Mouse (Mus musculus): ENCODE results near the gene Olfr1080. TPM values are rescaled to one million over a fixed set of nuclear protein-coding genes. Genes with fewer than 3 reads are reported as not detected.

Gene Olfr1080
- not detected in 2 replicates for polyA plus RNA-seq (2012; ENCODE audit: low replicate concordance)

DNA sequence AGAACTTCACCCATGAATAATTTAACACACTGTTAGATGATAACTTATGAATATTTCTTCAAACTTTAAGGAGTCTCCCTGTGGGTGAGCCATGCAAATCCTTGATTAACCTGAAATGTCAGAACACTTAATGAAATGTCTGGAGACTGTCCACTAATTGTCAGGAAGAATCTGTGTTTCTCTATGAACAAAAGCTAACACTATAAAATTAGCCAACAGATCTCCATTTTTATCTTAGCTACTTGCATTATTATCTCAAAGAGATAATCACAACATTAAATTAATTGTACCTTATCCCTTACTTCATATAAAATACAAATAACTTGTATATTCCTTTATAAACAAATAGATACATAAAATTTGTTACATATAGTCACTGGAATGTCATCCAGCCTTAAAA, at the start of gene Olfr1080:
TSS of gene Olfr1080 (minus strand) at position 101 of the 400 bp plus-strand sequence.

DNA sequence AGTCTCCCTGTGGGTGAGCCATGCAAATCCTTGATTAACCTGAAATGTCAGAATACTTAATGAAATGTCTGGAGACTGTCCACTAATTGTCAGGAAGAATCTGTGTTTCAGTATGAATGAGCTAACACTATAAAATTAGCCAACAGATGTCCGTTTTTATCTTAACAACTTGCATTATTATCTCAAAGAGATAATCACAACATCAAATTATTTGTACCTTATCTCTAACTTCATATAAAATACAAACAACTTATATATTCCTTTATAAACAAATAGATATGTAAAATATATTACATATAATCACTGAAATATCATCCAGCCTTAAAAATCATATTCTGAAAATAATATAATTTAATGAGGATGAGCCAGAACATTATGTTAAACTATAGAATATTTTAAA, 40.8 kb upstream of the Olfr1080 start, which contains the start of gene Olfr1082:
TSS of gene Olfr1082 (minus strand) at position 101 of the 400 bp plus-strand sequence.

DNA sequence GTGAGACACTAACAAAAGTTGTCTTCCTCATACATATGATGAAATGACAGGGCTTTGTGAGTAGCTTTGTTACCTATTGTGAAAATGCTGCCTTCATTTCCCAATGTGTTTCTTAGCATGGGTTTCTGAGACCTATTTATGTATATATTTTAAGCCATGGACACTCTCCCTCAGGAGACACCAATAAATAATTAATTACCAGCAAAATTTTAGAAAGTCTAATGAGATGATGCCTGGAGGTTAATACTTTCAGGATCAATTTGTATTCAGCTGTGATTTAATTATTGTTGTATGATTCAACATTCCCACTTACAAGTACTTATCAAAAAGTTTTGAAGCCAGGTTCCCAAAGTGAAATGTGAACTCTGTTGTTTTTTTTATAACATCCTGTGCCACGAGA, 15.7 kb downstream of the Olfr1080 start, which contains the start of gene Olfr1079:
TSS of gene Olfr1079 (minus strand) at position 101 of the 400 bp plus-strand sequence.

DNA sequence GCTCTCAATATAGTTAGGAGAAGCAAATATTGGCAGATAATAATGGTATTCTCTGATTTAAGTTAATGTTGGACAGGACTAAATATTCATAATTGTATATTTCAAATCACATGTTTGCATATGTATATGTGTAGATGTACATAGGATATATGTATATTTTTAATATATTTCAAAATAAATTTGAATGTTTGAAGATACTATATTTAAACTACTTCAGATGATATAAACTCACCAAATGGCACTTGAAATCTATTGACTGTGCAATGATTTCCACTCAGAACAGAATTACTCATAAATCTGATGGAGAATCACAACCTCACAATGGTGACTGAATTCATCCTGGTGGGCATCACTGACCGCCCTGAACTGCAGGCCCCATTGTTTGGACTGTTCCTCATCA, 49.9 kb downstream of the Olfr1080 start, which contains the start of gene Olfr1076:
TSS of gene Olfr1076 (plus strand) at position 301 of the 400 bp plus-strand sequence.

Other genes with a start within 250 kb of the Olfr1080 start
- not detected in 2 replicates for gene Olfr1053, start 243.0 kb downstream of the Olfr1080 start, polyA plus RNA-seq (2012; ENCODE audit: low replicate concordance)
- gene Olfr1054, start 222.8 kb downstream of the Olfr1080 start, polyA plus RNA-seq (2012; ENCODE audit: low replicate concordance), result not detected in 2 replicates
- gene Olfr1055, start 208.0 kb downstream of the Olfr1080 start, polyA plus RNA-seq (2012; ENCODE audit: low replicate concordance), result not detected in 2 replicates
- not detected in 2 replicates for gene Olfr1056, start 195.8 kb downstream of the Olfr1080 start, polyA plus RNA-seq (2012; ENCODE audit: low replicate concordance)
- gene Olfr1057, start 179.8 kb downstream of the Olfr1080 start, polyA plus RNA-seq (2012; ENCODE audit: low replicate concordance), result not detected in 2 replicates
- gene Olfr1058, start 169.7 kb downstream of the Olfr1080 start, polyA plus RNA-seq (2012; ENCODE audit: low replicate concordance), result not detected in 2 replicates
- not detected in 2 replicates for gene Olfr1061, start 144.2 kb downstream of the Olfr1080 start, polyA plus RNA-seq (2012; ENCODE audit: low replicate concordance)
- gene Olfr1062, start 131.5 kb downstream of the Olfr1080 start, polyA plus RNA-seq (2012; ENCODE audit: low replicate concordance), result not detected in 2 replicates
- gene Olfr1065, start 107.6 kb downstream of the Olfr1080 start, polyA plus RNA-seq (2012; ENCODE audit: low replicate concordance), result not detected in 2 replicates
- not detected in 2 replicates for gene Olfr1066, start 102.0 kb downstream of the Olfr1080 start, polyA plus RNA-seq (2012; ENCODE audit: low replicate concordance)
- gene Olfr228, start 70.8 kb downstream of the Olfr1080 start, polyA plus RNA-seq (2012; ENCODE audit: low replicate concordance), result not detected in 2 replicates
- gene Olfr1076, start 49.8 kb downstream of the Olfr1080 start, polyA plus RNA-seq (2012; ENCODE audit: low replicate concordance), result not detected in 2 replicates
- gene Olfr1079, start 15.8 kb downstream of the Olfr1080 start, polyA plus RNA-seq (2012; ENCODE audit: low replicate concordance), result not detected in 2 replicates
- not detected in 2 replicates for gene Olfr1082, start 40.7 kb upstream of the Olfr1080 start, polyA plus RNA-seq (2012; ENCODE audit: low replicate concordance)
- gene Olfr1084, start 81.5 kb upstream of the Olfr1080 start, polyA plus RNA-seq (2012; ENCODE audit: low replicate concordance), result not detected in 2 replicates
- not detected in 2 replicates for gene Olfr1085, start 103.8 kb upstream of the Olfr1080 start, polyA plus RNA-seq (2012; ENCODE audit: low replicate concordance)
- not detected in 2 replicates for gene Olfr1086, start 121.9 kb upstream of the Olfr1080 start, polyA plus RNA-seq (2012; ENCODE audit: low replicate concordance)
- gene Olfr1087, start 140.2 kb upstream of the Olfr1080 start, polyA plus RNA-seq (2012; ENCODE audit: low replicate concordance), result 0.05 TPM in 1 of 2 replicates, not detected in the other
- not detected in 2 replicates for gene Olfr1089, start 175.5 kb upstream of the Olfr1080 start, polyA plus RNA-seq (2012; ENCODE audit: low replicate concordance)
- gene Olfr1090, start 200.8 kb upstream of the Olfr1080 start, polyA plus RNA-seq (2012; ENCODE audit: low replicate concordance), result not detected in 2 replicates
- gene Olfr1093, start 224.2 kb upstream of the Olfr1080 start, polyA plus RNA-seq (2012; ENCODE audit: low replicate concordance), result not detected in 2 replicates